Mouse (Mus musculus): ENCODE measurements around the gene Slc8a3. TPM values are rescaled to one million over a fixed set of nuclear protein-coding genes. Genes with fewer than 3 reads are reported as not detected.

Slc8a3 gene
- total RNA-seq, 2 experiments from 2014 or later: 9.1 to 10.8 TPM

DNA sequence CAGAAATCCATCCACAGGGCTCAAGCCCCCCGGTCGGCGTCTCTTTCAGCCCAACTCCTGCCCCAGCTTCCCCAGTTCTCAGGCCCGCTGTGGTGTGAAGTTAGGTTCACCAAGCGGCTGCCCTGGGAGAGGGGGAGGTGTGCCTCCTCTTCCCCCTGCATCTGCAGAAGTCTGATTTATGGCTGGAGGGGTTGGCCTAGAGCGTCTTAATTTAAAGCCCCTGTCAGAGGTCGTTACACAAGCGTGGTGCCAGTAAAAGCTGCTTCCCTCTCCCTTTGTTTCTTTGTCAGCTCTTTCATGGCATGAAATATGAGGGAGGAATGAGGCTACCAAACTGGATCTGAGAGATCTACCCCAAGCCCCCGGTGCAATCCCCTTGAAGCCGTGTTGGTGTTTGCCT lies 166.9 kb downstream of the Slc8a3 start:
- no peak overlapping the region for H3K27ac ChIP-seq
- no peak for TF ChIP-seq CTCF (conservative IDR thresholded peaks at IDR 0.05)
- H3K4me3 ChIP-seq: no peak overlapping the region
- DNase-seq (ENCODE audit: low spot score in 2 of 2): no peak

GRCm38 (mm10) chr12:81163566-81163965 lies 169.4 kb downstream of the Slc8a3 start:
- no peak for TF ChIP-seq CTCF (conservative IDR thresholded peaks at IDR 0.05)
- no peak for DNase-seq (ENCODE audit: low spot score in 2 of 2)
- Histone ChIP-seq H3K4me3 (no peak overlapping the region), H3K27ac (no peak overlapping the region)

DNA sequence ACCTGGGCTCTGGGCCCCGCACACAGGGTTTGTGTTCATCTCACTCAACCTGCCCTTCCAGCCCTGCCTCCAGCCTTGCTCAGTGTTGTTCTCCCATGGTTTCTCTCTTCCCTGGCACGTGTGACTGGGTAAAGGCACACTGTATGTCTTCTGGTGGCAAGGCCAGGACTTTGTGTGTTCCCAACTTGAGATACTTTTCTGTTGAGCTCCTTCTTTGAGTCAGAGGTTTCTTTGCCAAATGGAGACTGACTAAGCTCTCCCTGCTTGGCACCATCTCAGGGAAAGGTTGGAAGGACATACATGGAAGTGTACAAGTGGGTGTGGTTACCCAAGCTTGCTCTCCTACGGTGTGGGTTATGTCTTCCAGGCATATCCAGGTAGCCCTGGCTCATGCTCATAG lies 169.8 kb downstream of the Slc8a3 start:
- no peak overlapping the region for H3K27ac ChIP-seq
- no peak for TF ChIP-seq CTCF (conservative IDR thresholded peaks at IDR 0.05)
- no peak overlapping the region for H3K4me3 ChIP-seq
- no peak for DNase-seq (ENCODE audit: low spot score in 2 of 2)

DNA sequence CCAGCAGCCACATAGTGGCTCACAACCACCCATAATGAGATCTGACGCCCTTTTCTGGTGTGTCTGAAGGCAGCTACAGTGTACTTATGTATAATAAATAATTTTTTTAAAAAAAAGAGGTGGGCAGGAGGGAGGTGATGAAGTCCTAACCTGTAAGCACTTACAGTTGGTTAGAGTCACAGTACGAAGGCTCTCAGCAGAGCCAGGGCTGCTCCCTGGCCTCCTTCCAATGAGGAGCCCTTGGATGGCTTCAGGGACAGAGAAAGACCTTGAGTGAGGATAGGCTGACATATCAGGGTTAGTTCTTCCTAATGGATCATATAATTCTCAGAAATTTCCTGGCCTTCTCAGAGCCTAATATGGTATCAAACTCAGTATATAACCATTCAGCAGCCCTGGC lies 171.7 kb downstream of the Slc8a3 start:
- DNase-seq (ENCODE audit: low spot score in 2 of 2): no peak
- Histone ChIP-seq H3K4me3 (no peak overlapping the region), H3K27ac (no peak overlapping the region)
- TF ChIP-seq CTCF (conservative IDR thresholded peaks at IDR 0.05): no peak

- peak in 1 of 2 experiments; percentile 55 for DNase-seq (ENCODE audit: low spot score in 2 of 2)
These were observed 172.1 kb downstream of the Slc8a3 start for GRCm38 (mm10) chr12:81160831-81161230.

DNA sequence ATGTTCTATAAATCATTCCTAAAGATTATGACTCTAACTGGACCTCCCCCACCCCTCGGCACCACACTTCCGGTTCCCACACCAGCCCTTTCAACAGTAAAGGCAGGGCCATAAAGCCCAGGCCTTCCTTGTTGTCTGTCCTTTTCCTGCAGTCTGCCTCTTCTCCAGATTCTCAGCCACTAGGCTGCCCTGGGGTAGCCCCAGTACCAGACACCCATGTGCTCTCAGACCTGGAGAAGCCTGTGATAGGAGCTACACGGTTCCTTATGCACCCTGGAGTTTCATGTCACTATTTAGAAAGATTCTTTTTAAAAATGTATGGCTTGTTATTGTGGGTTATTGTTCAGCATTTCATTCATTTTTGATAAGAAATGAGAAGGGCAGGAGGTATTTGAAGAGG lies 172.6 kb downstream of the Slc8a3 start:
- no peak overlapping the region for H3K27ac ChIP-seq
- no peak for TF ChIP-seq CTCF (conservative IDR thresholded peaks at IDR 0.05)
- no peak overlapping the region for H3K4me3 ChIP-seq
- DNase-seq (ENCODE audit: low spot score in 2 of 2): no peak

More at GRCm38 (mm10) chr12:81160831-81161230, 172.1 kb downstream of the Slc8a3 start:
- no peak overlapping the region for H3K27ac ChIP-seq
- TF ChIP-seq CTCF (conservative IDR thresholded peaks at IDR 0.05): peak; percentile 68
- H3K4me3 ChIP-seq: no peak overlapping the region

DNA sequence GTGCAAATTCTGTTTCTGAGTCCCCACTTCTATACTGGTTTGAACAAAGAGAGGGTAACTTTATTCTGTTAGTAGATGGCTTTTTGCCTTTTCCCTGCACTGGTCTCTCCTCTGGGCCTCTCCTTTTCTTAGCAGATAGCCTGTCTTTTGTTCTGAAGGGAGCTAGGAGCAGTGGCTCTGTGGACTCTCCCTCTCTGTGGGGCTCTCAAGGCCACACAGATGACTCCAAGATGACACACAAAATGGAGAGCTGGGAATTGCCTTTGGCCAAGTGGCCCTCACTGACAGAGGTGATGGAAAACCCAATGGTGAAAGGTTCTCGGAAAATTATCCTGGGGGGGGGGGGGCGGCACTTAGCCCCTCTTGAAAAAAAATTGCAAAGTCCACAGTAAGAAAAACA lies 173.0 kb downstream of the Slc8a3 start:
- DNase-seq (ENCODE audit: low spot score in 2 of 2): no peak
- no peak for TF ChIP-seq CTCF (conservative IDR thresholded peaks at IDR 0.05)
- Histone ChIP-seq H3K4me3 (no peak overlapping the region), H3K27ac (no peak overlapping the region)

DNA sequence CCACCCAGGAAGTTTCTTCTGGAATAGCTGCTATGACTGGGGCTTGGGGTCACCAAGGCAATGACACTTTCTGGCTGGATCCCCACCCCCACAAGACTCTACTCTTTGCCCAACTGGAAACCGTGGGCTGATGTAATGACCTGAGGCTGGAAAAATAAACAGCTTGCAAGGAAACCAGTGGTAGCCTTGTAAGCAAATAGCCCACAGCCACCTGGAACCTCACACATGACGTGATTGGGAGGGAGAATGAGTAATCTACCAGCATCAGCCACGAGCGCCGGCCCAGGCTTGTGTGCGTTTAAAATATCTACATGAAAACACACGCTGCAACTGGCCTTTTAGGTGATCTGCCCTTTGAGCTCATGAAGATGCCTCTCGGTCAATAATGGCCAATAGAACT lies 176.1 kb downstream of the Slc8a3 start:
- TF ChIP-seq CTCF (conservative IDR thresholded peaks at IDR 0.05): no peak
- Histone ChIP-seq H3K4me3 (no peak overlapping the region), H3K27ac (no peak overlapping the region)
- DNase-seq (ENCODE audit: low spot score in 2 of 2): no peak

- DNase-seq (ENCODE audit: low spot score in 2 of 2): no peak
- TF ChIP-seq CTCF (conservative IDR thresholded peaks at IDR 0.05): no peak
- no peak overlapping the region for H3K27ac ChIP-seq
These were observed 177.3 kb downstream of the Slc8a3 start for GRCm38 (mm10) chr12:81155675-81156074.

DNA sequence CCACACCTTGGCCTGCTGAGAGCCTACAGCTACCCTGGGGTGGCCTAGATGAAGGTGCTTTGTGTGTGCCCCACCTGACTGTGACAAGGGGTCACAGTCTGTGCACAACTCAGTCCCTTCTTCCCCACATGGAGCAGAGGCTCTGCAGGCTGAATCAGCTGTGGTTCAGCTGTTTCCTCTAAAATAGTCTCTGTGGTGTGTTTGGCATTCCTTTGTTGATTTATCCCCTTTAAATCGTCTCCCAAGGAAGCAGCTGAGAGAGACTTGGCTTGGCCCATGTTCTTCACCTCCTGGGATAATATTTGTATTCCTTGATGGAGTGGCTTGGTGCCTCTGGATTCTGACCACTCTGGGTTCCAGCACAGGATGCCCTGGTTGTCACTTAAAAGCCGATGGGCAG lies 180.9 kb downstream of the Slc8a3 start:
- TF ChIP-seq CTCF (conservative IDR thresholded peaks at IDR 0.05): no peak
- H3K27ac ChIP-seq: no peak overlapping the region
- DNase-seq (ENCODE audit: low spot score in 2 of 2): no peak
- H3K4me3 ChIP-seq: no peak overlapping the region

More at GRCm38 (mm10) chr12:81155675-81156074, 177.3 kb downstream of the Slc8a3 start:
- no peak overlapping the region for H3K4me3 ChIP-seq

GRCm38 (mm10) chr12:81150917-81151316 lies 182.1 kb downstream of the Slc8a3 start:
- Histone ChIP-seq H3K27ac (no peak overlapping the region), H3K4me3 (no peak overlapping the region)
- DNase-seq (ENCODE audit: low spot score in 2 of 2): no peak
- no peak for TF ChIP-seq CTCF (conservative IDR thresholded peaks at IDR 0.05)

DNA sequence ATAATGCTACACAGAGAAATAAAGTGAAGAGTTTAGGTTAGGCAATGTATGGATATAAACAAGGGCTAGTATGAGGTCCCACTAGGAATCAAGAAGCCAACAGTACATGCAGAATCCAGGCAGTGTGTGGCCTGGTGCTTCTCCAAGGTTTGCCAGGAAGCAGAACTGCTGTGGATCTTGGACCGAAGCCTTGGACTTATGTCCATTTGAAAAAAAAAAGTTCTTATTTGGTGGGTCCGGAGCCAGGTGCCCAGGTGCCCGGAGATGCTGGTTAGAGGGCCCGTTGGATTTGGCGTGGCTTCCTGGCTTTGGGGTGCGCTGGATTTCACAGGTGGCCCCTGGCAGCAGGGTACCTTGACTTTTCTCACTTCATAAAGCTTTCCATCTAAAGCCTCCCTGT lies 185.0 kb downstream of the Slc8a3 start:
- Histone ChIP-seq H3K27ac (no peak overlapping the region), H3K4me3 (no peak overlapping the region)
- TF ChIP-seq CTCF (conservative IDR thresholded peaks at IDR 0.05): no peak
- DNase-seq (ENCODE audit: low spot score in 2 of 2): no peak

Small RNA genes within 50 kb of the gene (microRNA-seq; reads per million reads assigned to microRNA genes)
- gene Mir3067: 0 to 0.74 reads per million in 2 experiments

Other genes with a start within 250 kb of the Slc8a3 start
- gene Gm4787, start 46.3 kb upstream of the Slc8a3 start, total RNA-seq (2021): 1 to 10 TPM; 2.2 to 2.3 TPM
- 1 to 10 TPM; 2.2 to 3.4 TPM for gene Adam4, start 88.8 kb upstream of the Slc8a3 start, total RNA-seq (2021)
- gene Cox16, start 151.9 kb upstream of the Slc8a3 start, total RNA-seq (2021): 10 to 100 TPM; 34.5 to 45.3 TPM
- 10 to 100 TPM; 37.3 to 40.0 TPM for gene Gm20498, start 199.7 kb upstream of the Slc8a3 start, total RNA-seq (2021)
- gene Synj2bp, start 199.7 kb upstream of the Slc8a3 start, total RNA-seq (2021): 10 to 100 TPM; 28.9 to 32.4 TPM
- under 1 TPM; 0.23 to 0.27 TPM for gene Adam21, start 235.3 kb upstream of the Slc8a3 start, total RNA-seq (2021)

All from layer of hippocampus, adult 2 months (tissue).